ENCODE assay signal across 8 mouse cellular contexts in genomic region chr6:25690629-25691028, GRCm38 (mm10). TPM values are rescaled to one million over a fixed set of nuclear protein-coding genes. Genes with fewer than 3 reads are reported as not detected.
A peak's percentile ranks its signal among the peaks of the same experiment; 100 is the strongest.
DNase-seq lines count a peak whose midpoint lies in the region; ATAC-seq and TF ChIP-seq lines count a peak whose summit lies in the region.

Gpr37 (minus strand) TSS chr6:25690729.

- TF ChIP-seq EP300 in lung, postnatal 0 days (IDR thresholded peaks at IDR 0.05) = no peak

- no peak for ATAC-seq in lung, postnatal 0 days
- ATAC-seq in granulocyte monocyte progenitor cell, adult 5-6 weeks (replicated peaks; ENCODE audit: poor library complexity, severe bottlenecking) = no peak

- no peak for DNase-seq in frontal cortex, adult 2 months (ENCODE audit: extremely low spot score in 1 of 2, low spot score in 1 of 2)
- no peak for DNase-seq in frontal cortex, postnatal 25 days (ENCODE audit: low spot score in 2 of 2)
- DNase-seq in lung, postnatal 0 days (ENCODE audit: low spot score) = no peak
- DNase-seq in lung, adult 18-20 months = no peak
- DNase-seq in limb, embryonic 10.5 days (ENCODE audit: low spot score) = no peak
- no peak for DNase-seq in ovary, postnatal 10 days (ENCODE audit: low spot score)

- H3K4me2 ChIP-seq in lung, postnatal 0 days (replicated peaks; ENCODE audit: low read depth, low read length) = peak within 1 kb of the TSS; percentile 95

- no peaks in the 10 kb centered on the region for H3K36me3 ChIP-seq in lung, postnatal 0 days (ENCODE audit: insufficient read depth, low read length)
- H3K36me3 ChIP-seq in limb, embryonic 10.5 days = no peaks in the 10 kb centered on the region
- H3K36me3 ChIP-seq in small intestine, adult 2 months (ENCODE audit: control insufficient read depth, insufficient read depth, low read length) = no peaks in the 10 kb centered on the region

- H3K9ac ChIP-seq in lung, postnatal 0 days (replicated peaks; ENCODE audit: low read depth) = no peak within 1 kb of the TSS

- 26% methylated on average over 7 of the region's 7 CpGs for WGBS in lung, postnatal 0 days
- WGBS in limb, embryonic 10.5 days = 41% methylated on average over 7 of the region's 7 CpGs
- WGBS in small intestine, adult 2 months = 32% methylated on average over 7 of the region's 7 CpGs

- no peak within 1 kb of the TSS for H3K27ac ChIP-seq in lung, postnatal 0 days (ENCODE audit: low read length)
- peak within 1 kb of the TSS; percentile 68 for H3K27ac ChIP-seq in limb, embryonic 10.5 days
- H3K27ac ChIP-seq in small intestine, adult 2 months (ENCODE audit: insufficient read depth, low read depth, low read length) = no peak within 1 kb of the TSS

- H3K27me3 ChIP-seq in lung, postnatal 0 days (replicated peaks; ENCODE audit: insufficient read depth, low read length) = no peaks in the 10 kb centered on the region; the same call in 1 of the 2 replicates
- peaks cover 25% of the 10 kb centered on the region for H3K27me3 ChIP-seq in limb, embryonic 10.5 days (ENCODE audit: low read depth, poor library complexity, severe bottlenecking)
- 0 out of 2 replicates have a peak, but pooled peaks cover 5% of the 10 kb centered on the region for H3K27me3 ChIP-seq in small intestine, adult 2 months (ENCODE audit: control insufficient read depth, insufficient read depth, low read length)

- TF ChIP-seq POLR2A in small intestine, adult 2 months (IDR thresholded peaks at IDR 0.05; ENCODE audit: low read depth, low read length) = no peak

- peaks cover 7% of the 10 kb centered on the region; the same call in 1 of the 2 replicates for H3K4me1 ChIP-seq in lung, postnatal 0 days (ENCODE audit: insufficient read depth, low read depth, low read length)
- H3K4me1 ChIP-seq in limb, embryonic 10.5 days = peaks cover 11% of the 10 kb centered on the region
- no peaks in the 10 kb centered on the region for H3K4me1 ChIP-seq in small intestine, adult 2 months (ENCODE audit: control insufficient read depth, insufficient read depth, insufficient read length, low read length)

- peak within 1 kb of the TSS; percentile 45 for H3K4me3 ChIP-seq in lung, postnatal 0 days (ENCODE audit: low read depth, low read length)
- peak within 1 kb of the TSS; percentile 64 for H3K4me3 ChIP-seq in limb, embryonic 10.5 days
- H3K4me3 ChIP-seq in small intestine, adult 2 months (ENCODE audit: low read depth, low read length) = peak within 1 kb of the TSS; percentile 33

- TF ChIP-seq CTCF in lung, postnatal 0 days (IDR thresholded peaks at IDR 0.05) = no peak
- no peak for TF ChIP-seq CTCF in small intestine, adult 2 months (IDR thresholded peaks at IDR 0.05; ENCODE audit: extremely low read depth, insufficient read length, insufficient replicate concordance, low read depth, low read length)

- H3K9me3 ChIP-seq in lung, postnatal 0 days (ENCODE audit: low read length) = no peaks in the 10 kb centered on the region
- no peaks in the 10 kb centered on the region for H3K9me3 ChIP-seq in limb, embryonic 10.5 days (replicated peaks)

RNA-seq across cellular contexts. Expression of gene Gpr37, which starts in this region (rescaled TPM):
- 19.2 and 19.7 TPM in 2 replicates for polyA plus RNA-seq in frontal cortex, adult 2 months (2012; rRNA removed)
- polyA plus RNA-seq in lung, postnatal 0 days (2015; fragmentation: Nextera tagmentation; extraction: Ambion mirVana) = 0.25 and 0.38 TPM in 2 replicates
- polyA plus RNA-seq in limb, embryonic 10.5 days (2016; fragmentation: Nextera tagmentation; extraction: Ambion mirVana) = 0.08 and 0.13 TPM in 2 replicates
- polyA plus RNA-seq in small intestine, adult 2 months (2012; rRNA removed) = 0.05 TPM in 1 of 2 replicates, not detected in the other
- total RNA-seq in granulocyte monocyte progenitor cell, adult 5-6 weeks (2014; fragmentation: Nextera tagmentation) = not detected in 2 replicates
- total RNA-seq in granulocyte monocyte progenitor cell, adult 5-6 weeks (2017) = not detected in 2 replicates

Comparison
In these comparisons a context has a peak if more than half of its experiments do, and no peak if none do; other contexts are left out.
1. RNA of gene Gpr37 (polyA plus RNA-seq): 19.2 to 19.7 TPM in frontal cortex, adult 2 months; 0.25 to 0.38 TPM in lung, postnatal 0 days, 0.08 to 0.13 TPM in limb, embryonic 10.5 days and 0.05 TPM in small intestine, adult 2 months; every median in the first group is over 10 times any median in the second.
2. Peak in every context shown above with its lines, with median percentiles within 50 percentile points of each other: H3K4me3 ChIP-seq.